Mouse (Mus musculus): Measurements from ENCODE around the gene Pfn3.

- TF ChIP-seq CTCF (IDR thresholded peaks at IDR 0.05; ENCODE audit: control insufficient read depth, insufficient read depth, insufficient read length) (no peak), CEBPB (IDR thresholded peaks at IDR 0.05; ENCODE audit: low read depth) (no peak), USF1 (IDR thresholded peaks at IDR 0.05; ENCODE audit: low read depth) (no peak), FOSL1 (IDR thresholded peaks at IDR 0.05; ENCODE audit: insufficient read depth, low read length, poor library complexity, severe bottlenecking) (no peak)
Measured at GRCm38 (mm10) chr13:55375877-55376276, 39.2 kb downstream of the Pfn3 start.

Measured in C2C12 (cell line).